Mouse (Mus musculus): Measurements from ENCODE around the gene Sprr1a.
"Not testable (repeated sequence)": the region's sequence is repeated elsewhere in the genome, so short reads cannot be mapped to it uniquely, and the experiment has no call there.

Gene Sprr1a

DNA sequence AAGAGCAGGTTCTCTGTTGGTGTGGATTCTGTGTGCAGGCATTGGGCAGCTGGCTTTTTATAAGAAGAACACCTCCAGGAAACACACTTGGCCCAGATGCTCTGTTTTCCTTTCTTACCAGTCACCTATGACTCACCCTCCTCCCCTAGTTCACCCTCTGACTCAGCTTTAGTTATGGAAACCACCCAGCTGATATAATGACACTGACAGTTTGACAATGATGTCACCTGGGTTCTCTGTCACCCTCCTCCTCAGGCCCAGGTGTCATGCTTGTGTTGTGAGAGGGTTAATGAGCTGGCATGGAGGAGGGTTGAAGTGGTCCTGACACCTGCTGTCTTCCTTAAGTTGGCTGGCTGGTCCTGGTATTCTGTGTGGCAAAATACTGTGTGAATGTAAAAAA, at the start of gene Sprr1a:
Sprr1a (minus strand) TSS at position 33 of the 400 bp plus-strand sequence.
- no peak for DNase-seq (ENCODE audit: low spot score)

DNA sequence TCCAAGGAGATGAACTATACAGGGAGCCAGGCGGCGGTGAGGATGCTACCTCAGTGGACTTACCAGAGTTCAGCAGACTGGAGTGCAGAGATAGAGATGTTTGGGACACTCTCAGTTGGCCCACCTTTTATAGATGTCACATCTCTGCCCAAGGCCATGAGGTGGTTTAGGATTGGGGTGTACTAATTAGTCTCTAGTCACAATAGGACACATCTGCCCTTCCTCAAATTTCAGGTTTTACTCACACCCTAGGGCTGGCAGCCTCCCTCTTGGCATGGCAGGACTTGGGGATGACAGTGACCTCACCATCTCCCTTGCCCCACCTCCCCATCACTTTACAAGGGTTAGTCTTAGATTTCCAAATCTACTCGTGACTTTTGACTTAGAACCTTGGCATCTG, 48.7 kb upstream of the Sprr1a start, which contains the start of gene 2310046K23Rik:
2310046K23Rik (minus strand) TSS at position 101 of the 400 bp plus-strand sequence.
- DNase-seq (ENCODE audit: low spot score) = no peak

DNA sequence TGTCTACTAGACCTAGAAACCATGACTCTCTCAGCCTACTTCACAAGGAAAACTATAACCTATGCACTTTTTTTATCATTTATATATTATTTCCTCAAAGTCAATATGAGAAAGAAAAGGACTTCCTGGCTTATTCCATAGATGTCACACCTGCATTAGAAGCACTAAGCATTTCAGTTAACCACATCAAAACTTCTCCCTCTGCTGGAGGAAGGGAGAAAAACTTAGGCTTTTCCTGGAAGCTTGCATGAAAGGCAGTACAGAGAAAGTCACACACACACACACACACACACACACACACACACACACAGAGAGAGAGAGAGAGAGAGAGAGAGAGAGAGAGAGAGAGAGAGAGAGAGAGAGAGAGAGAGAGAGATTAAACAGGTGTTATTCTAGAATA, 26.6 kb upstream of the Sprr1a start:
- no peak for DNase-seq (ENCODE audit: low spot score)

DNA sequence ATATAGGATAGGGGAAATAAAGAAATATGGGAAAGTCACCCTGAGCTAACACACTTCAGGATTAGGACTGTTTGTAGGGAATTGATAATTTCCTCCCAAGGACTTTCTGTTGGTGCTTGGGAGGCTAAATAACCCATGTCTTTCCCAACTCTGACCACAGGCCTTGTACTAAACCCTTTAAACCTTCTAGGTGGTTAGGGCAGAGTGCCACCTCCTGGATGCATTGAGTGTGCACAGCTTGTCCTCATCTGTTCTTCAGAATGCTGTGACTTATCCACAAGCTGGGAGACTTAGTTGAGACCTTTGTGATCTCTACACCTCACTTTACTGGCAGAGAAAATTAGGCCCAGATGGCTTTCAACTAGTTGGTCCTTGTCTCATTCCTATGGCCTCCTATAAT, 25.1 kb upstream of the Sprr1a start:
- no peak for DNase-seq (ENCODE audit: low spot score)

DNA sequence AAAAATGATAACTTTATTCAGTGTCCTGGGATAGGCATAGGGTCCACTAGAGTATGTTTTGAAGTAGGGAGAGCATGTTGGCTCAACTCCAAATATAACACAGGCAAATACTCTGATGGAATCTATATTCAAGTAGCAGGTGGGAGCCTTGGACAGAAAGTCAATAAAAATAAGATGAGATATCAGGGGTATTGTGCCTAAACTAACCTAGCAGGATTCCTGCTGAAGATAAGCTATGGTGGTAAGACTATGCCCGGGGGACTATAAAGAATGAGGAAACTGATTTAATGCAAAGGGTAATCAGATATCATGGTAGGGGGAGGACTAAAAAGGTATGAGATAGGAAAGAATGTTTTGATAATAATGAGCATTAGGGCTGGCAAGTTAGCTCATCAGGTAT, 22.5 kb upstream of the Sprr1a start:
- no peak for DNase-seq (ENCODE audit: low spot score)

DNA sequence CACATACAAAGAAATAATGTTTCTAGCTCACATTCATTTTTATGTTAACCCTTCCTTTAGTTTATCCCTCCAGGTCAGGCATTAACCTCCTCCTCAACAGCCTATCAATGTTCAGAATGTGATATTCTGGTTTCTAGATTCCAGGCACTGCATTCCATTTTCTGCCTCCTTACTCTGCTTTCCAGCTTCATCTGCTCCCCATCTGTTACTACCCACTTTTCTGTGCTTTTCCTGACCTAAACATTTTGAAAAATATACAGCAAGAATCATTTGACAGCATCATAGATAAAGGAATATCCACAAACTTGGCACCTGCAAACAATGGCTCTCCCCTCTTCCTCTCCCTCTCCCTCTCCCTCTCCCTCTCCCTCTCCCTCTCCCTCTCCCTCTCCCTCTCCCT, 17.8 kb upstream of the Sprr1a start:
- DNase-seq (ENCODE audit: low spot score) = no peak

DNA sequence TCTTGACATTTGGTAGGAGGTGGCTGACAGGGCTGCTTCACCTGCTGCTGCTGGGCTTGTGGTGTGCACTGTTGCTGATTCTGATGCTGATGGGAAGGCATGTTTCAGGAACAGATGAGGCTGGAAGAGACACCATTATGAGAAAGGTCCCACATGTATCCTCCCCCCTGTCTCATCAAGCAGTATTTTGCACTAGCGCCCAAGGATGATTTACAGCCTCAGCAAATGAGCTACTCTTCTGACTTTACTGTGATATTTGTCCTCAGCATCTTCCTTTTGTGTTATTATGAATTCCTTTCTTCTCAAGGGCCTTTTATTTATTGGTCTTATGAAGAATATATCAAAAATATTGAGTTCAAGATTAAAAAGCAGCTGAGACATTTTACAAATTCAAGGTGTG, 14.7 kb upstream of the Sprr1a start, which contains the start of gene Sprr4:
Sprr4 (minus strand) TSS at position 101 of the 400 bp plus-strand sequence.
- no peak for DNase-seq (ENCODE audit: low spot score)

DNA sequence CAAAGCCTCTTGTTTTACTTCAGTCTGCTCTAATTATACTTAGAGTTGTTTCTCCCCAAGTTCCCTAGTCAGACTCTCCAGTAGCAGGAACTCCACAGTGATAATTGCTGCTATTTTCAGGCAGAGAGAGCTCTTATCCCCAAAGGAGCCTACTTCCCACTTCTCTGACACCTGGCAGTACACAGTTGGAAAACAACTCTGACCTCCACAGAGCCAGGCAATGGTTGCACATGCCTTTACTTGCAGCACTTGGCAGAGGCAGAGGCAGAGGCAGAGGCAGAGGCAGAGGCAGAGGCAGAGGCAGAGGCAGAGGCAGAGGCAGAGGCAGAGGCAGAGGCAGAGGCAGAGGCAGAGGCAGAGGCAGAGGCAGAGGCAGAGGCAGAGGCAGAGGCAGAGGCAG, 4.6 kb upstream of the Sprr1a start:
- not testable (repeated sequence) for DNase-seq (ENCODE audit: low spot score)

DNA sequence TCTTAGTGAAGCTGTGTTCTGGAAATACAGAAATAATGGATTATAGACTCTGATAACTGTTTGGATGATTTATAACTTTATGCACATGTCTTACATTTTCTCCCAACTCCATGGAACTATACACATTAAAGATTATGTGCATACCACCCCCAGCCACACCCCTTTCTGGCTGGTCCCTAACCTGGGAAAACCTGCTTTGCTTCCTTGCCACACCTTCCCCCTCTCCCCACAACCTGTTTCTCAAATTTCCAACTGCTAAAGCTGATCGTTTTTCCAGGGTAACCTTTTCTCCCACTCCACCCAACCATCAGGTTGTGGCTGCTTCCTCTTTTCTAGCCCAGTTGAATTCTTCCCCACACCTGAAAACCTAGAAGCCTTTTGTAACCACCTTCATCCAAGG, 612 bp upstream of the Sprr1a start:
- DNase-seq (ENCODE audit: low spot score) = no peak

DNA sequence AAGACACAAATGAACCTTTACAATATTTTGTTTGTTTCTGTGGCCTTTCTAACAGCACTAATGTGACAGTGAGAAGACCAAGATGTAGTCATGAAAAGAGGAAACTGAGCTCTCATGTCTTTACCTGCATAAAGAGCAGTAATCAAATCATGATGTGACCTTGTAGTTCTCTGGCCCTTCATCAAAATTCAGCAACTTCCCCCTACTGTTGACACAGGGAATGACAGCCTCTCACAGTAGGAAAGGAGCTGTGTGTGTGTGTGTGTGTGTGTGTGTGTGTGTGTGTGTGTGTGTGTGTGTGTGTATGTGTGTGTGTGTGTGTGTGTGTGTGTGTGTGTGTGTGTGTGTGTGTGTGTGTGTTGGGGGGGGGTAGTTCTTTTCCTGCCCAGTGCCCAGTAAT, 4.4 kb downstream of the Sprr1a start:
- DNase-seq (ENCODE audit: low spot score) = not testable (repeated sequence)

DNA sequence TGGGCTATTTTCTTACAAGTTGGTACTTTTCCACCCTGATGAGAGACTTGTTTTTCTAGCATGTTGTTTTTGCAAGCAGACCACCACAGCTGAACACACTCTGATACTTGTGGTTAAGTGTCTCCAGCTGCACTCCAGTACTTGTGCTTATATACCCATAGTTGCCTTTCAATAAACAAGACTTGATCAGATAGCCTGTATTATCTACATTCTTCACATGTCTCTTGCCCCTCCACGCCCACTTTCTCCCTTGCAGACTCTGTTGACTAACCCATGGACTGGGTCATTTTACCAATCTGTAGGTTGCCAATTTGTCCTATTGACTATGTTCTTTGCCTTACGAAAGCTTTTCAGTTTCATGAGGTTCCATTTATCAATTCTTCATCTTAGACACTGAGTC, 15.6 kb downstream of the Sprr1a start:
- DNase-seq (ENCODE audit: low spot score) = no peak

DNA sequence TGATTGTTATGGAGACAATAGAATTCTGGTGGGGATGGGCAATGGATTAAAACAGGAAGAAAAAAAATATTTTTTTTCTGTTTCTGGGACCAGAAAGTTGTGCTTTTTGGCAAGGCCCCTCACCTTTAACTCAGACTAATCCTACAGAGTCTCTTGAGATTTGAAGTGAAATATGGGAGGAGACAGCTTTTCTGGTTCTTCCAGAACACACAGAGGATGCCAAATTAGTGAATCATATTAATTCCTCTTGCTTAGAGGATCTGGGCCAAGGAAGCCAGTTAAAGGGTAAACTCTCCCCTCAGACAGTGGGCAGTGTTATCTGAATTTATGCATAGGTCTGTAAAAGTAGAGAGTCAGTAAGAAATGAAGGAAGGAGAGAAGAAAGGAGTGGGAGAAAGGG, 18.3 kb downstream of the Sprr1a start:
- DNase-seq (ENCODE audit: low spot score) = no peak

DNA sequence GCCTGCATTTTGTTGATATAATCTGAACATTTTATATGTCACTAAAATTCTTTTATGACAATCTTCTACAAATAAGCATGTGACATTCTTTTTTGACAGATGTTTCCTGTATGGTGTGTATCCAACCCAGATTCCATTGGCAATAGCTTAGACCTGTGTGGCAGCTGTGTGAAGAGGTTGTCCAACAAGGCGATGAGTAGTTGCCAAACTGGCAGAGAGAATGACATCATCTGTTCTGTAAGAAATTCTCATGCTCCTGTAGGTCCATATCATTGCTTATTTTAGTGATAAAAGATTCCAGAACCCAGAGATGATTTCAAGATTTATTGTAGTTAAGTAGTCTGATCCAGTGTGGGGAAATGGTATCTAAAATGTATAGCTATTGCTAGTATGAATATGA, 19.1 kb downstream of the Sprr1a start:
- no peak for DNase-seq (ENCODE audit: low spot score)

DNA sequence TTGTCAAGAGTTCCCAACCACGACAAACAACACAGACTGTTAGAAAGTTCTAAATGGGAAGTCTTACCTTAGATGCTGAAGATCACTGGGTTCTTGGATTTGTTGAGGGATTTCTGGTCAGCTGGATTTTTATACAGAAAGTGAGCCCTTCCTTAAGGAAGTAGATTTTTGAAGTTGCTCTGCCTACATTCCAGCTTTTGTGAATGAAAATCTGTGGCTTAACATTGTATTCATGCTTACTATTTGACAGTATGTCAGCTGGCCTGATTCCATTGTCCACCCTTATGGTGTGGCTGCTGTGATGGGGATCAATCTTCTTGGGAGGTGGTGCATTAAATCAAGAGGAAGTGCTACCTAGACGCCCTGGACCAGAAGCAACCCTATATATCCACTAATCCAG, 27.1 kb downstream of the Sprr1a start, which contains the start of gene Sprr3:
Sprr3 (minus strand) TSS at position 101 of the 400 bp plus-strand sequence.
- no peak for DNase-seq (ENCODE audit: low spot score)

DNA sequence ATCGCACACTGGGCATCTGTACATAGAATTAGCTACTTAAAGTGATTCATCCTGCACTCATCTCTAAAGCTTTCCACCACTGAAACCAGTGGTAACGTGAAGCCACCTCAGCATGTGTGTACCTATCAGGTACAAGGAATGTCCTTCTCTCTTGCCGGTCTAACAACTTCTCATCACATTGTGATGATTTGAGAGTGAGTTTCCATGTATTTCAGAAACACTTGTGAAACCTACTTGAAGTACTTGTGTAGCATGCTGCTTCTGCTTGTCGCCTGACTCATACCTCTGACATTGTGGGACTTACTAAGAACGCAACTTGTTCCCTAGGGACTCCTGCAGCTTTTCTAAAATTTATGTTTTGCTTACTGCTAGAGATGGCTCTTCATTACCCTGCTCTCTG, 30.5 kb downstream of the Sprr1a start:
- no peak for DNase-seq (ENCODE audit: low spot score)

DNA sequence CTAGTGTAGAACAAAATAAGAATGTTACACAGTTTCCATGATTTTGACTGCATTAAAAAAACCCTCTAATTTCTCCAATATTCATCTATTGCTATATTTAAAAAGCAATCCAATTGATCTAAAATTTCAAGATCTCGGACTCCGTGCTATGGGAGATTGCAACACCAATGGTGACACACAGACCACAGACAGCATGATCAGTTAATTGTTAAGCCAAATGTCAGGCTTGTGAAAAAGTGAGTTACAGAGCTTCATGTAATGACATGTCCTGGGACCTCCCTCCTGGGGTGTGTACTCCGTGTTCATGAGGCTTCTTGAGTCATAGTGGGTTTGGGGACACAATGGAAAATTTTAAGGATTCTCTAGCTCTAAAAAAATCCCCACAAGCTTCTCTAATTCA, 45.5 kb downstream of the Sprr1a start:
- no peak for DNase-seq (ENCODE audit: low spot score)

DNA sequence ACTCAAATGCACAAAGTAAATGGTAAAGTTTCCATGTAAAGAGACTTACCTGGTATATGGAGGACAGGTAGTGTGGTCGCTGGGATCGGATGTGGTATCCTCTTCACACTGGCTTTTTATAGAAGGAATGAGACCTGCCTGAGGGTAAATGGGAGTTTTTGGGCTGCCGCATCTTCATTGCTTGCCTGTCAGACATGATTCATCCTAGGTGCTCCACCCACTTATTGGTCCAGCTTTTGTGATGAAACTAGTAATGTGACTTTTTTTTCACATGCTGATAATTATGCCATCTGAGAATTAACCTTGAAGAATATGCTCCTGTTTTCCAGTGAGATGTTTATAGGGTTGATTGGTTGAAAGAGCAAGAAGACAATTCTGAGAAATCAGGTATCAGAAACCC, 47.0 kb downstream of the Sprr1a start, which contains the start of gene Sprr1b:
Sprr1b (minus strand) TSS at position 101 of the 400 bp plus-strand sequence.
- DNase-seq (ENCODE audit: low spot score) = no peak
